Mouse (Mus musculus) CH12.LX (cell line): Measurements from ENCODE around the gene H60c. TPM values are rescaled to one million over a fixed set of nuclear protein-coding genes. Genes with fewer than 3 reads are reported as not detected.

ENCODE experiments used
- DNase-seq: peaks from one replicate; pipeline ENCODE4 v3.0.0-alpha.2; 2013; ENCODE audit errors: extremely low read depth
- H3K27ac ChIP-seq: 2 replicates; pipeline ENCODE4 v1.5.1; 2012; ENCODE audit warnings: low read depth, mild to moderate bottlenecking, control low read depth, moderate library complexity; ENCODE audit not compliant: insufficient read depth
- H3K27me3 ChIP-seq: replicated peaks from 2 replicates; pipeline ENCODE3; 2012; ENCODE audit warnings: inconsistent platforms
- H3K36me3 ChIP-seq, 2 experiments: replicated peaks in 1 of 2; 2 replicates each; pipeline versions ENCODE3 to v1.6.1; 2012; ENCODE audit warnings: inconsistent platforms in 1 of 2, low read length in 1 of 2, mild to moderate bottlenecking in 1 of 2, mixed read lengths in 1 of 2, moderate library complexity in 1 of 2; ENCODE audit not compliant: control insufficient read depth in 1 of 2, insufficient read depth in 1 of 2
- H3K4me1 ChIP-seq, 2 experiments: 2 replicates each; pipeline ENCODE4 v1.6.1; 2012; ENCODE audit warnings: inconsistent platforms in 1 of 2, moderate library complexity in 1 of 2; ENCODE audit not compliant: insufficient read depth in 2 of 2, control insufficient read depth in 1 of 2
- H3K4me2 ChIP-seq: 2 replicates; pipeline ENCODE4 v1.6.1; 2012; ENCODE audit warnings: low read depth, mild to moderate bottlenecking, control low read depth; ENCODE audit not compliant: poor library complexity, insufficient read depth, severe bottlenecking
- H3K4me3 ChIP-seq, 3 experiments: fragments of 150-350 bp in 1 of 3; sonication (generic) in 1 of 3; replicated peaks in 1 of 3; 2 replicates each; pipeline versions ENCODE3 to v1.5.1; 2011 to 2012; ENCODE audit warnings: low read depth in 2 of 3, low read length in 2 of 3, mild to moderate bottlenecking in 2 of 3, moderate library complexity in 2 of 3, control low read depth in 1 of 3, improper control_type of control experiment in 1 of 3, inconsistent platforms in 1 of 3, mixed read lengths in 1 of 3; ENCODE audit not compliant: poor library complexity in 1 of 3
- H3K79me2 ChIP-seq: replicated peaks from 2 replicates; pipeline ENCODE4 v1.6.1; 2012; ENCODE audit warnings: mild to moderate bottlenecking, moderate library complexity; ENCODE audit not compliant: control insufficient read depth, poor library complexity, insufficient read depth, severe bottlenecking; ENCODE audit errors: extremely low read depth
- H3K9ac ChIP-seq: 2 replicates; pipeline ENCODE4 v1.6.1; 2012; ENCODE audit warnings: low read depth, mild to moderate bottlenecking, control low read depth, moderate library complexity; ENCODE audit not compliant: insufficient read depth
- H3K9me3 ChIP-seq: replicated peaks from 2 replicates; pipeline ENCODE3; 2012; ENCODE audit warnings: low read length, inconsistent platforms, mixed read lengths
- CTCF ChIP-seq, 2 experiments: IDR thresholded peaks in 1 of 2; conservative IDR thresholded peaks in 1 of 2; 2 replicates each; pipeline ENCODE4 v1.5.1; 2011 to 2012; ENCODE audit warnings: low read depth in 2 of 2, low read length in 2 of 2, improper control_type of control experiment in 1 of 2, inconsistent platforms in 1 of 2, mild to moderate bottlenecking in 1 of 2, moderate library complexity in 1 of 2
- ELF1 ChIP-seq: IDR thresholded peaks from 2 replicates; pipeline ENCODE4 v1.6.1; 2014; ENCODE audit warnings: low read depth, mild to moderate bottlenecking, inconsistent platforms, low read length, improper control_type of control experiment
- ETS1 ChIP-seq: conservative IDR thresholded peaks from 2 replicates; pipeline ENCODE4 v1.6.1; 2012; ENCODE audit warnings: low read depth, mild to moderate bottlenecking, inconsistent platforms, low read length, improper control_type of control experiment, moderate library complexity
- JUND ChIP-seq: conservative IDR thresholded peaks from 2 replicates; pipeline ENCODE4 v1.6.1; 2011; ENCODE audit warnings: low read depth, low read length, improper control_type of control experiment
- MAX ChIP-seq: IDR thresholded peaks from 2 replicates; pipeline ENCODE4 v1.6.1; 2011; ENCODE audit warnings: low read length, improper control_type of control experiment
- MEF2A ChIP-seq: IDR thresholded peaks from 2 replicates; pipeline ENCODE4 v1.6.1; 2014; ENCODE audit warnings: low read depth, mild to moderate bottlenecking, inconsistent platforms, low read length, improper control_type of control experiment, borderline replicate concordance
- MXI1 ChIP-seq: IDR thresholded peaks from 2 replicates; pipeline ENCODE4 v1.6.1; 2011; ENCODE audit warnings: mild to moderate bottlenecking, low read depth, low read length, improper control_type of control experiment
- NRF1 ChIP-seq: IDR thresholded peaks from 2 replicates; pipeline ENCODE4 v1.6.1; 2014; ENCODE audit warnings: low read depth, mild to moderate bottlenecking, inconsistent platforms, low read length, improper control_type of control experiment, moderate library complexity
- PAX5 ChIP-seq: IDR thresholded peaks from 2 replicates; pipeline ENCODE4 v1.6.1; 2012; ENCODE audit warnings: low read length, inconsistent platforms, mixed read lengths
- POLR2A ChIP-seq: IDR thresholded peaks from 2 replicates; pipeline ENCODE4 v1.6.1; 2011; ENCODE audit warnings: low read depth, mild to moderate bottlenecking, improper control_type of control experiment, low read length
- TBP ChIP-seq: conservative IDR thresholded peaks from 2 replicates; pipeline ENCODE4 v1.6.1; 2011; ENCODE audit warnings: low read depth, low read length, improper control_type of control experiment
- TCF12 ChIP-seq: IDR thresholded peaks from 2 replicates; pipeline ENCODE4 v1.6.1; 2014; ENCODE audit warnings: low read depth, mild to moderate bottlenecking, inconsistent platforms, low read length, improper control_type of control experiment
- USF1 ChIP-seq: IDR thresholded peaks from 2 replicates; pipeline ENCODE4 v1.6.1; 2014; ENCODE audit warnings: low read depth, mild to moderate bottlenecking, inconsistent platforms, low read length, improper control_type of control experiment
- ZC3H11A ChIP-seq: IDR thresholded peaks from 2 replicates; pipeline ENCODE4 v1.6.1; 2012; ENCODE audit warnings: low read depth, mild to moderate bottlenecking, inconsistent platforms, low read length, improper control_type of control experiment
- ZKSCAN1 ChIP-seq: IDR thresholded peaks from 2 replicates; pipeline ENCODE4 v1.6.1; 2012; ENCODE audit warnings: low read depth, inconsistent platforms, low read length, improper control_type of control experiment, borderline replicate concordance
- ZNF384 ChIP-seq: IDR thresholded peaks from 2 replicates; pipeline ENCODE4 v1.6.1; 2012; ENCODE audit warnings: low read depth, low read length, improper control_type of control experiment, inconsistent platforms
- dilution Hi-C: fragments of 300-500 bp; cut with MboI; formaldehyde crosslinking; loops from 2 replicates; pipeline ENCODE4 v1.14.3; 2020; ENCODE audit warnings: low sequenced_read_pairs; ENCODE audit not compliant: extremely low pct_unique_long_range_greater_than_20kb, extremely low pct_ligation_motif_present
- in situ Hi-C: fragments of 300-500 bp; cut with MboI; formaldehyde crosslinking; loops from 3 replicates; pipeline ENCODE4 v1.14.3; 2019; ENCODE audit warnings: low sequenced_read_pairs, low pct_ligation_motif_present, low pct_unique_long_range_greater_than_20kb, mixed read lengths
- polyA plus RNA-seq: library from polyadenylated mRNA; unstranded; fragments of >175 nt; gene quantifications from 2 replicates; pipeline ENCODE4 v1.2.1, GENCODE M21; 2012; ENCODE audit warnings: low read depth; ENCODE audit not compliant: insufficient read length
- total RNA-seq, 2 experiments: library from RNA; depleted of rRNA; stranded (reverse); fragments of 300-350 nt in 1 of 2; fragments of >200 nt in 1 of 2; gene quantifications; 2 replicates each; pipeline ENCODE4 v1.2.3; 2012 to 2014

H60c gene
- total and polyA plus RNA-seq, 3 experiments, result not detected

DNA sequence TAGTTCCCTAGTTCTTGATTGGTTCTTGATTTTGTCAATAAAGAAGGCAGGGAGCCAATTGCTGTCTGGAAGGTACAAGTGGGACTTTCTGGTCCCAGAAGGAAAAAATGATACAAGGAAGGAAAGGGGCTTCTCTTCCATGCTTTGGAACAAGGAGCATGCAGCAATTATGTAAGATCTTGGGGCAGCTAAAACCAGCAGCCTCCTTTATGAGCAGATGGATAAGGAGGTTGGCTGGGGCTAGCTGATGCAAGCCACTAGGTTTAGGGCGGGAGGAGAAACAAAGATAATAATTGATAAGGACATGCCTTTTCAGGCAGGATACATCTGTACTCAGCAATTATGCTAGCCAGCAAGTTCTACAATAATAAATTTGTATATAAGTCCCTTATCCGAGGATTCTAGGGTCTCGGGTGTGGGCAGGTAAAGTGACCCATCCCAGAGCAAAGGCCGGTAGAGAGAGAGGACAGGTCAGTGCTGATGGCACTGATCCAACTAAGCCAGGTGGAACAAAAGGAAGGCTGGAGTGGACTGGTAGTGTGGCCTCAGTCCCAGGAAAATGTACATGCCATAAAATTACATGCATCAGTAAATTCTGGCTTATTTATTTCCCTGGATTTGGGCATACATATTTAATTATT, 40.7 kb upstream of the H60c start:
- no peak for TF ChIP-seq JUND
- TF ChIP-seq MEF2A, result no peak
- no peak for TF ChIP-seq ZNF384
- TF ChIP-seq MXI1, result no peak
- no peak for TF ChIP-seq POLR2A
- no peak for TF ChIP-seq ZKSCAN1
- TF ChIP-seq ZC3H11A, result no peak
- TF ChIP-seq, all 38 proteins: peak for 0
- no peak for DNase-seq
- H3K4me3 ChIP-seq, result no peak overlapping the region
- dilution Hi-C loops (no loop called here), in situ Hi-C loops (no loop called here)
- no peaks in the 10 kb centered on the region for H3K79me2 ChIP-seq
- H3K9me3 ChIP-seq, result no peaks in the 10 kb centered on the region
- H3K4me1 ChIP-seq, result no peaks in the 10 kb centered on the region
- no peak overlapping the region for H3K9ac ChIP-seq
- no peaks in the 10 kb centered on the region for H3K27me3 ChIP-seq
- H3K36me3 ChIP-seq, result no peaks in the 10 kb centered on the region
- no peak overlapping the region for H3K4me2 ChIP-seq
- H3K27ac ChIP-seq, result no peak overlapping the region

- H3K36me3 ChIP-seq, result no peaks in the 10 kb centered on the region
- no peaks in the 10 kb centered on the region for H3K9me3 ChIP-seq
- H3K9ac ChIP-seq, result no peak overlapping the region
- H3K27ac ChIP-seq, result no peak overlapping the region
- in situ Hi-C loops, result no loop called here
- H3K4me1 ChIP-seq, result no peaks in the 10 kb centered on the region
- no peaks in the 10 kb centered on the region for H3K79me2 ChIP-seq
- no peaks in the 10 kb centered on the region for H3K27me3 ChIP-seq
- no peak for DNase-seq
- H3K4me2 ChIP-seq, result no peak overlapping the region
- no peak for TF ChIP-seq CTCF (conservative IDR thresholded peaks at IDR 0.05 in 1 of 2, IDR thresholded peaks at IDR 0.05 in 1 of 2; ENCODE audit: low read depth in 2 of 2, low read length in 2 of 2)
- no peak for TF ChIP-seq ELF1
- no peak for TF ChIP-seq TBP
- no peak for TF ChIP-seq PAX5
- TF ChIP-seq MAX, result no peak
- TF ChIP-seq ETS1, result no peak
- TF ChIP-seq NRF1, result no peak
- no peak for TF ChIP-seq USF1
- TF ChIP-seq ZNF384, result no peak
- TF ChIP-seq TCF12, result no peak
- dilution Hi-C loops, result no loop called here
- no peak overlapping the region for H3K4me3 ChIP-seq
Measured at GRCm38 (mm10) chr10:3307752-3308151, 40.2 kb upstream of the H60c start.
